Mouse (Mus musculus): ENCODE measurements at regions not wholly inside any gene's neighbourhood (a gene's known extent, or its start where the extent isn't known, plus 50 kb on each side); places are given as distances from the start of the nearest gene placed in this dataset.
"Not testable (repeated sequence)": the region's sequence is repeated elsewhere in the genome, so short reads cannot be mapped to it uniquely, and the experiment has no call there.

DNA sequence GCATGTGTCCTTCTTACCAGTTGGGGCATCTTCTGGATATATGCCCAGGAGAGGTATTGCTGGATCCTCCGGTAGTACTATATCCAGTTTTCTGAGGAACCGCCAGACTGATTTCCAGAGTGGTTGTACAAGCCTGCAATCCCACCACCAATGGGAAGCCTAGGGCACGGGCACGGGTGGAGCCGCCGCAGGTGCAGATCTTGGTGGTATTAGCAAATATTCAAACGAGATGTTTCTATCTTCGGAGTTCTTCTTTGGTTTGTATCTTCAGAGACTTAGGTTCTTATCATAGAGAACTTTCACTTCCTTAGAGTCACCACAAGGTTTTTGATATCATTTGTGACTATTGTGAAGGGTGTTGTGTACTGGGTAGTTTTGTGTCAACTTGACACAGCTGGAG is 103.1 kb downstream of the Btbd35f12 start:
- H3K27me3 ChIP-seq (replicated peaks; ENCODE audit: control insufficient read depth, insufficient read depth, low read length); H3K4me2 ChIP-seq (replicated peaks; ENCODE audit: low read depth); H3K9me3 ChIP-seq (ENCODE audit: control insufficient read depth); H3K36me3 ChIP-seq (ENCODE audit: control insufficient read depth, insufficient read depth); H3K27ac ChIP-seq (ENCODE audit: low read depth, low read length); H3K4me3 ChIP-seq (ENCODE audit: low read depth, low read length); H3K9ac ChIP-seq (ENCODE audit: low read depth, low read length); H3K4me1 ChIP-seq (replicated peaks; ENCODE audit: control insufficient read depth, insufficient read depth, low read length): not testable (repeated sequence)
- 85% methylated on average over 8 of the region's 8 CpGs for WGBS
- peak; percentile 97 for ATAC-seq

Measured in intestine, postnatal 0 days (tissue).